ENCODE assay signal across 17 mouse cellular contexts in genomic region chr6:124936681-124937080, GRCm38 (mm10). TPM values are rescaled to one million over a fixed set of nuclear protein-coding genes. Genes with fewer than 3 reads are reported as not detected.
A peak's percentile ranks its signal among the peaks of the same experiment; 100 is the strongest.
DNase-seq lines count a peak whose midpoint lies in the region.
"Had no signal": no experiment of that assay in that cellular context is flagged by ENCODE, and none has a peak within 500 bp of the region (broad histone marks: within the 10 kb centered on the region; RNA-seq: fewer than 3 reads in every experiment).

No protein-coding gene starts in this region.

- intact Hi-C loops in gastrocnemius, postnatal 36 days (cut with DNase I) = no loop called here
- intact Hi-C loops in heart, postnatal 14 days (cut with DNase I) = loop anchor here (10.0 kb wide), 1 partner anchor 148 kb away; no protein-coding TSS in a partner anchor

- DNase-seq in cerebellum, adult 18-20 months = peak; percentile 39 to 64
- DNase-seq in cerebellum, adult 8-10 months = no peak
- peak; percentile 60 for DNase-seq in gastrocnemius, adult 18-20 months (ENCODE audit: low spot score)
- no peak for DNase-seq in gastrocnemius, postnatal 36 days
- DNase-seq in brain, adult 2 months (ENCODE audit: low read depth, low spot score) = peak; percentile 78
- DNase-seq in skeletal muscle tissue, adult 2 months (ENCODE audit: low read depth, low spot score) = peak; percentile 59
- DNase-seq in heart, postnatal 14 days = no peak
- DNase-seq: adrenal gland, postnatal 10 days; kidney, adult 2 months; kidney, postnatal 4 days; layer of hippocampus, adult 9-11 months; liver; lung, adult 2 months; lung, postnatal 14 days; right cerebral cortex, postnatal 25 days; thymus, adult 18-20 months; thymus, postnatal 25 days had no signal

RNA-seq across cellular contexts. Expression of gene Mlf2, which starts 5.5 kb away (rescaled TPM):
- total RNA-seq in gastrocnemius, adult 18-20 months (2021) = 100 to 1,000 TPM; 196 to 205 TPM
- 100 to 1,000 TPM; 201 to 209 TPM for total RNA-seq in gastrocnemius, postnatal 36 days (2021)
- total RNA-seq in heart, postnatal 14 days (2021) = 100 to 1,000 TPM; 214 to 217 TPM

RNA-seq across cellular contexts. Expression of gene Ptms, which starts 16.8 kb away (rescaled TPM):
- 100 to 1,000 TPM in 1 of 2 experiments, 10 to 100 TPM in 1; 64.3 to 105 TPM for total RNA-seq in gastrocnemius, adult 18-20 months (2021)
- 100 to 1,000 TPM; 101 to 129 TPM for total RNA-seq in gastrocnemius, postnatal 36 days (2021)
- total RNA-seq in heart, postnatal 14 days (2021) = 100 to 1,000 TPM; 369 to 378 TPM

RNA-seq across cellular contexts. Expression of gene Lag3, which starts 25.2 kb away (rescaled TPM):
- total RNA-seq in gastrocnemius, adult 18-20 months (2021) = under 1 TPM in 1 of 2 experiments, not detected in 1; 0.12 TPM
- under 1 TPM in 1 of 2 experiments, not detected in 1; 0.25 TPM for total RNA-seq in gastrocnemius, postnatal 36 days (2021)
- total RNA-seq in heart, postnatal 14 days (2021) = under 1 TPM; 0.62 to 0.80 TPM

RNA-seq across cellular contexts. Expression of gene Cops7a, which starts 28.7 kb away (rescaled TPM):
- 100 to 1,000 TPM; 109 to 121 TPM for total RNA-seq in gastrocnemius, adult 18-20 months (2021)
- total RNA-seq in gastrocnemius, postnatal 36 days (2021) = 100 to 1,000 TPM in 1 of 2 experiments, 10 to 100 TPM in 1; 98.3 to 107 TPM
- total RNA-seq in heart, postnatal 14 days (2021) = 10 to 100 TPM; 90.1 to 99.6 TPM

RNA-seq across cellular contexts. Expression of gene Cd4, which starts 48.7 kb away (rescaled TPM):
- total RNA-seq in gastrocnemius, adult 18-20 months (2021) = under 1 TPM; 0.38 to 0.41 TPM
- total RNA-seq in gastrocnemius, postnatal 36 days (2021) = 1 to 10 TPM in 1 of 2 experiments, not detected in 1; 2.8 TPM
- total RNA-seq in heart, postnatal 14 days (2021) = 10 to 100 TPM in 1 of 2 experiments, 1 to 10 TPM in 1; 1.2 to 12.3 TPM

Comparison
In these comparisons a context has a peak if more than half of its experiments do, and no peak if none do; other contexts are left out.
1. DNase-seq: peak in cerebellum, adult 18-20 months (2 of 2), gastrocnemius, adult 18-20 months (single experiment), brain, adult 2 months (single experiment) and skeletal muscle tissue, adult 2 months (single experiment); none in cerebellum, adult 8-10 months (single experiment), gastrocnemius, postnatal 36 days (0 of 2) and heart, postnatal 14 days (0 of 2).